Mouse (Mus musculus) stomach, postnatal 0 days (tissue): ENCODE results near the gene Arid5b.

ENCODE experiments used
- CTCF ChIP-seq: IDR thresholded peaks from 2 replicates; pipeline ENCODE4 v1.5.1; 2016; ENCODE audit warnings: antibody characterized with exemption, low read depth, mild to moderate bottlenecking, moderate library complexity
- EP300 ChIP-seq: optimal IDR thresholded peaks from 2 replicates; pipeline ENCODE3; 2016; ENCODE audit warnings: antibody characterized with exemption

- TF ChIP-seq CTCF (no peak), EP300 (no peak)
Observed at GRCm38 (mm10) chr10:68203322-68203721, 75.2 kb downstream of the Arid5b start.
